Mouse (Mus musculus): ENCODE data around the gene Npepps.
"Not testable (repeated sequence)": the region's sequence is repeated elsewhere in the genome, so short reads cannot be mapped to it uniquely, and the experiment has no call there.

Gene Npepps

GRCm38 (mm10) chr11:97280216-97280861 lies at the start of gene Npepps:
Npepps (minus strand) TSS chr11:97280638.
- peak; percentile 57 to 69 for DNase-seq (ENCODE audit: low spot score in 2 of 2)

GRCm38 (mm10) chr11:97328148-97328547 lies 47.7 kb upstream of the Npepps start:
- DNase-seq (ENCODE audit: low spot score in 2 of 2), result peak in 1 of 2 experiments; percentile 39

GRCm38 (mm10) chr11:97325224-97325623 lies 44.8 kb upstream of the Npepps start:
- DNase-seq (ENCODE audit: low spot score in 2 of 2), result no peak

GRCm38 (mm10) chr11:97321894-97322600 lies 41.6 kb upstream of the Npepps start:
- not testable (repeated sequence) for DNase-seq (ENCODE audit: low spot score in 2 of 2)

GRCm38 (mm10) chr11:97321197-97321596 lies 40.8 kb upstream of the Npepps start:
- DNase-seq (ENCODE audit: low spot score in 2 of 2), result no peak

GRCm38 (mm10) chr11:97315504-97316503 lies 35.4 kb upstream of the Npepps start, which contains the start of gene Mrpl45:
Mrpl45 (plus strand) TSS chr11:97315716.
- DNase-seq (ENCODE audit: low spot score in 2 of 2), result peak; percentile 96 to 98

- no peak for DNase-seq (ENCODE audit: low spot score in 2 of 2)
Measured at GRCm38 (mm10) chr11:97314751-97315503, 34.5 kb upstream of the Npepps start.

GRCm38 (mm10) chr11:97314110-97314509 lies 33.7 kb upstream of the Npepps start:
- peak; percentile 25 to 37 for DNase-seq (ENCODE audit: low spot score in 2 of 2)

GRCm38 (mm10) chr11:97312871-97313270 lies 32.4 kb upstream of the Npepps start:
- DNase-seq (ENCODE audit: low spot score in 2 of 2), result not testable (repeated sequence)

- no peak for DNase-seq (ENCODE audit: low spot score in 2 of 2)
Measured at GRCm38 (mm10) chr11:97310895-97311631, 30.6 kb upstream of the Npepps start.

- DNase-seq (ENCODE audit: low spot score in 2 of 2), result peak; percentile 44 to 55
Measured at GRCm38 (mm10) chr11:97309911-97310571, 29.6 kb upstream of the Npepps start.

GRCm38 (mm10) chr11:97309451-97309836 lies 29.0 kb upstream of the Npepps start:
- peak; percentile 23 to 33 for DNase-seq (ENCODE audit: low spot score in 2 of 2)

GRCm38 (mm10) chr11:97308806-97309450 lies 28.5 kb upstream of the Npepps start:
- no peak for DNase-seq (ENCODE audit: low spot score in 2 of 2)

GRCm38 (mm10) chr11:97307294-97308069 lies 27.0 kb upstream of the Npepps start:
- no peak for DNase-seq (ENCODE audit: low spot score in 2 of 2)

- no peak for DNase-seq (ENCODE audit: low spot score in 2 of 2)
Measured at GRCm38 (mm10) chr11:97304631-97305030, 24.2 kb upstream of the Npepps start.

- no peak for DNase-seq (ENCODE audit: low spot score in 2 of 2)
Measured at GRCm38 (mm10) chr11:97302231-97302781, 21.9 kb upstream of the Npepps start.

- no peak for DNase-seq (ENCODE audit: low spot score in 2 of 2)
Measured at GRCm38 (mm10) chr11:97301406-97301805, 21.0 kb upstream of the Npepps start.

GRCm38 (mm10) chr11:97299939-97300338 lies 19.5 kb upstream of the Npepps start:
- no peak for DNase-seq (ENCODE audit: low spot score in 2 of 2)
